Mouse (Mus musculus) adrenal gland, postnatal 25 days (tissue): ENCODE results near the gene Hira. TPM values are rescaled to one million over a fixed set of nuclear protein-coding genes. Genes with fewer than 3 reads are reported as not detected.
"Not testable (repeated sequence)": the region's sequence is repeated elsewhere in the genome, so short reads cannot be mapped to it uniquely, and the experiment has no call there.

Experiments used
- DNase-seq: peaks from one replicate; pipeline ENCODE4 v3.0.0; 2021; ENCODE audit warnings: mixed read lengths
- total RNA-seq: library from RNA; stranded (reverse); gene quantifications from 2 replicates; pipeline ENCODE4 v1.2.3, GENCODE M21; 2021

The Hira gene
- total RNA-seq, 1 experiment from 2014 or later, result 44.3 TPM

DNA sequence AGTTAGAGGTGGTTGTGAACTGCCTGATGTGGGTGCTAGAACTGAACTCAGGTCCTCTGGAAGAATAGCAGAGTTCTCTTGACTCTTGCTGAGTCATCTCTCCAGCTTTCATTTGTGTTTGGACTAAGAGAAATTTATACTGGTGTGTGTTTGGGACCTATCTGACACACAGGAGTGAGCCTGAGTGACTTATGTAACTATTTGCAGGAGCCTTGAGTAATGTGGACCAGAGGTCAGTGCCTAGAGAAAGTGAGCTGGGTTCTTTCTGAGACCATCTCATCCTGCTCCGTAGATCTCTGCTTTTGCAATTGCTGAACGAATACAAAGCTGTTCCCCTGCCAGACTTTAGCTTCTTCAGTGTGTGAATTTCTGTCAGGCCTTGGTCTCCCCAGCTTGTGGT, 44.9 kb downstream of the Hira start:
- no peak for DNase-seq

- no peak for DNase-seq
These were observed 51.1 kb downstream of the Hira start for GRCm38 (mm10) chr16:18927963-18928362.

GRCm38 (mm10) chr16:18938321-18939082, 61.7 kb downstream of the Hira start:
- no peak for DNase-seq

DNA sequence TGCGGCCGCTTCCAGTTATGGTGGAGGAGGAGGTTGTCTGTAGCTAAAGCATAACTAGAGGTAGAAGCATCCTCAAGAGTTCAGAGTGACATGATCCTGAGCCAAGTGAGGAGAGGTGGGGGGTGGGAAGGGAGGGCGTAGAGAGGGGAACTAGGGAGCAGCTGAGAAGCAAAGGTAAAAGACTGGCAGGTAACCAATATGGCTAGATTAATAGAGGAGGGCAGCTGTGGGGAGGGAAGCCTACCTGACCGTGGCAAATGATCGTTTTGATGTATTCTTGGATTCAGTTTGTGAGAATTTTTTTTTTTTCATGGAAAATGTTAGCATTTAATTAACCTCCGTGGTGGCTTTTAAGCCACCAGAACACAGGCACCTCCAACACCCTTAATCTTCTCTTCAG, 67.1 kb downstream of the Hira start:
- no peak for DNase-seq

GRCm38 (mm10) chr16:18948941-18949340, 72.1 kb downstream of the Hira start:
- DNase-seq, result no peak

GRCm38 (mm10) chr16:18950351-18950750, 73.5 kb downstream of the Hira start:
- no peak for DNase-seq

DNA sequence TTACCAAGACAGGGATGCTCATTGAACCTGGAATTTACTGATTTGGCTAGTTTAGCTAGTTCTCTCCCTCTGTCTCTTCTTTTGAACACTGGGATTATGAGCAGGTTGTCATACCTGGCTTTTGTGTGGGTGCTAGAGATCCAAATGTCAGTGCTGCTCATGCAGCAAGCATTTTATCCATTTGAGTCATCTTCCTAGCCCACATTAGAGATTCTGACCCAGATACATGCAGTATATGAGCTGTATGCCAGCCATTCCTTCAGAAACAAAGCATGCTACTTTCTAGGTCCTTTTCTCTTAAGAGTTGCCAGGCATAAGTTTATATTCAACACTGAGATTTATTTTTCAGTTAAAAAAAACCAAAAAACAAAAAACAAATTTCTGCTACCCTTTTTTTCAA, 76.0 kb downstream of the Hira start:
- DNase-seq, result no peak

- DNase-seq, result no peak
These were observed 78.2 kb downstream of the Hira start for GRCm38 (mm10) chr16:18955070-18955469.

- DNase-seq, result no peak
These were observed 86.6 kb downstream of the Hira start for GRCm38 (mm10) chr16:18963486-18963885.

- DNase-seq, result no peak
These were observed 92.7 kb downstream of the Hira start for GRCm38 (mm10) chr16:18969420-18970128.

DNA sequence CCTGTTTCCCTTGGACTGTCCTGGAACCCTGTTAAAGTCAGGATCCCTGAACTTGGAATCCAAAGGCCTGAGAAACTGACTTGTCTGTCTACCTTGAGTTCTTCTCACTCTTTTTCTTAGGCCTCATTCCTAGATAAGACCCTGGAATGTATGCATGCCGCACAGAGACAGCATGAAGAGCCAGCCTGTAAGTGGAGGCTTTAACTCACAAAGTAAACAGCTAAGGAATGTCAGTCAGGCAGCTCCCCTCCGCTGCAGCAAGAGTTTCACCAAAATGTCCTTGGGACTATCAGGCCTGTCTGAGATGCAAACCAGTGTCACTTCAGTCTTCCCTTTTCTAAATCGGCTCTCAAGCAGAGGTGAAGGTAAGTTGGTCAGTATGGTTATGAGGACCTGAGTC, 94.0 kb downstream of the Hira start:
- no peak for DNase-seq

GRCm38 (mm10) chr16:18975665-18976064, 98.8 kb downstream of the Hira start:
- not testable (repeated sequence) for DNase-seq

DNA sequence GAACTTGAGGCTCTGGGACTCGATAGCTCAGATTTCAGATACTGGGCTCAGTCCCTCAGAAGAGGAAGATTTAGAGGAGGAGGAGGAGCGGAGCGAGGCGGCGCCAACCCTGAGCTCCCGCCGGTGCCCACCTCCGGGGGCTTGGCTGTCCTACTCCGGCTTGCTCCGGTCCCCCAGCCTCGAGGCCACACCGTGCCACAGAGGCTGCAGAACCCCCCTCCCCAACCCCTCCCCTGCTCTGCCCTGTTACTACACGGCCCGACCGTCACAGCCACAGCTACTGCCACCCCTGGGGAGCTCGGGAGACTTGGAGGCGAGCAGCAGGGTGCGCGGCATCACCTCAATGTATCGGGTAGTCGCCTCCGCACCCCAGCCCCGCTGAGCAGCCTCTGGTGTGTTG, 99.5 kb downstream of the Hira start:
- no peak for DNase-seq

DNA sequence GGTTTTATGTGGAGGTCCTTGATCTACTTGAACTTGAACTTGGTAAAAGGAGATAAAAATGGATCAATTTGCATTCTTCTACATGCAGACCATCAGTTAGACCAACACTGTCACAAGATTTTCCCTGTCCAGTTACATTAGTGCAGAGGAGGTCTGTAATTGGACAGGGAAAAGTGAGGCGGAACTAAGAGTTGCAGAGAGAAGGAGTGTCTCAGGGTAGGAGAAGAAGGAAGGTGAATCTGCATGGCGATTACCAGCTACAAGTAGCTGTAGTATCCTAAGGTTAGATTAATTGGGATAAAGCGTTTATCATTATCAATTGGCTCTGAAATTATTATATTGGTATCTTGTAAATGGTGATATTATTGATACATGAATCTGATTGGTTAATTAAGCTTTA, 109.5 kb downstream of the Hira start:
- DNase-seq, result no peak

GRCm38 (mm10) chr16:18986860-18987259, 110.0 kb downstream of the Hira start:
- DNase-seq, result no peak

GRCm38 (mm10) chr16:19002610-19003389, 126.0 kb downstream of the Hira start:
- not testable (repeated sequence) for DNase-seq

DNA sequence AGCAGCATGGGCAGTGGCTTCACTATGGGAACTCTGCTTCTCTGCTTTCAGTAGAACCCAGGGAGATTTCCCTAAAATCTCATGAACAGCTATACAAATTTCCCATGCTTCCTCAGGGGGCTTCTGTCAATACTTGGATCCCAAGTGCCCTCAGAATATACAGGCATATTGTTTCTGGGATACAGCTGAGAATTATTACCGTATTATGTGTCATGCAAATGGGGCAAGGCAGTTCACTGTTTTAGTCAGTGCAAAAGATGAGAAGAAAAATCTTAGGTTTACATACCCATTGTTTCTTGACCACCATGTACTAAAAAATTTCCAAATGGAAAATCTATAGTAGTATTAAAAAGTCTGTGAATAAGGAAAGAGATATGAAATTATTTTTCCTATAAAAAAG, 126.9 kb downstream of the Hira start:
- DNase-seq, result no peak

GRCm38 (mm10) chr16:19005298-19005697, 128.5 kb downstream of the Hira start:
- DNase-seq, result no peak

DNA sequence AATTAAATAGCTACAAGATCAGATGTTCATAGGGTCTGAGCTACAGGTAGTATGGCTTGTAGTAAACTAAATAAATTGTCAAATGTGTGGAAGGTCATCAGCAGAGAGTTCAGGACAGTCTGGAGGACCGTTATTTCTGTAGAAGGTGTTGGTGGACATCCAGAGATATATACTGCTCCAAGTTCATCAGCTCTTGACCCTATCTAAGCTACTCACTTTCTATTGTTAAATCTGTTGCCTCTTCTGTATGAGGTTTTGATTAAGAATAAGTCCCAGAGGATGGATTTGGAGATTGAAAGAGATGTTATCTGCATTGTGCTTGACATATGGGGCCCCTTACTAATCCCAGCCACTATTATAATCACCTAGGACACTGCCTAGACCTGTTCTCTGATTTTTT, 129.9 kb downstream of the Hira start:
- no peak for DNase-seq

DNA sequence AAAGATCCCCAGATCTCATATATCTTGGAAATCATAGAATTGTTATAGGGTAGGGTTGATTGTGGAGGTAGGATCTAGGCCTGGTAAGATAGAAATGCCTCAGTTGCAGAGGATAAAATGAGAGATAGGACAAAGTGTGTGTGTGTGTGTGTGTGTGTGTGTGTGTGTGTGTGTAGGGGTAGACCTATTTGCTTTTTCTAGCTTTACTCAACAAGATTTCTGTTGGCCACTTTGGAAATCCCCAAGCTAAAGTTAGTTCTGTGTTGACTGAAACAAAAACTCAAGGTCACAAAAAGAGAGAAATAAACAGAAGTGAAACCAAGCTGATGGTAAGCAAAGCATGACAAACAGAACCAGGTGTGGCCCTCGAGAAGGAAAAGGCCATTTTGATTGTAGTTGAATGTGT, 130.4 kb downstream of the Hira start:
- not testable (repeated sequence) for DNase-seq

GRCm38 (mm10) chr16:19010710-19011109, 133.9 kb downstream of the Hira start:
- DNase-seq, result no peak

DNA sequence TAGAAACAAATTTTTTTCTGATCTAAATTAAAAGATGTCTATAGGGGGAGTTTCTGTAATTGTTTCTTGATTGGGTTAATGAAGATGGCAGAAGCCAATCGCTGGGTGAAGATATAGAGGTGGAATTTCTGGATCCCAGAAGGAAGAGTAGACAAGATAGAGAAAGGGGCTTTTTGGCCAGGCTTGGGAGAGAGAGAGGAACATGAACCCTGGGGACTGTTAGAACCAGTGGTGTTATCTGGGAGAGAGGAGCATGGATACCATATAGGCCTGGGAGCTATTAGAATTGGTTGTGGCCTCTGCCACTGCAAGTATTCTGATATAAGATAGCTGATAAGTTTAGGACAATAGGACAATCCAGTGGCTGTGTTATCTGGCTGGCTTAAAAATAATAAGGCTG, 136.7 kb downstream of the Hira start:
- no peak for DNase-seq

- DNase-seq, result no peak
These were observed 137.8 kb downstream of the Hira start for GRCm38 (mm10) chr16:19014650-19015049.
